Mouse (Mus musculus) layer of hippocampus, adult 2 months (tissue): ENCODE results near the gene Cldn6. TPM values are rescaled to one million over a fixed set of nuclear protein-coding genes. Genes with fewer than 3 reads are reported as not detected.

Experiments
- DNase-seq, 2 experiments: peaks; one replicate each; pipeline ENCODE4 v3.0.0; 2022; ENCODE audit warnings: low spot score in 2 of 2
- H3K27ac ChIP-seq: fragments of 200-600 bp; 2 replicates; pipeline ENCODE4 v1.8.1; 2022
- H3K4me3 ChIP-seq: fragments of 200-600 bp; 2 replicates; pipeline ENCODE4 v1.8.1; 2022; ENCODE audit warnings: mild to moderate bottlenecking
- CTCF ChIP-seq: fragments of 200-600 bp; conservative IDR thresholded peaks from 2 replicates; pipeline ENCODE4 v1.8.1; 2022; ENCODE audit warnings: antibody characterized with exemption, mild to moderate bottlenecking, moderate library complexity
- total RNA-seq, 2 experiments: library from RNA; stranded (reverse); gene quantifications; 2 replicates each; pipeline ENCODE4 v1.2.3; 2021

Gene Cldn6
- total RNA-seq, 2 experiments from 2014 or later = not detected

DNA sequence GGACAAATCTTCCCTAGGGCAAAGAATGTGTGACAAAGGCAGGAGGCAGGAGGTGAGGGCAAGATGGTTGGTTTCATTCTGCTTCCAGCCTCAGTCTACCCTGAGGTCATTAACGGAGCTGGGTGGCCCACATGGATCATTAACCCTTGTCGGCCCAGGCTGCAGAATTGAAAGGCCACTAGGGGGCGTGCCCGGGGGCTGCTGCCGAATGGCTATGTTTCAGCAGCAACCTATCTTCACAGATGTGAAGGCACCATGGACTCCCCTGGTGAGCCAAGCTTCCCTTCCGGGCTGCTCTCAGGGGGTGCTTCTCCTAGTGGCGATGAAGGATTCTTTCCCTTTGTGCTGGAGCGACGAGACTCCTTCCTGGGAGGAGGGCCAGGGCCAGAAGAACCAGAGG, 17.5 kb upstream of the Cldn6 start:
- H3K27ac ChIP-seq = no peak overlapping the region
- peak; percentile 64 for TF ChIP-seq CTCF
- H3K4me3 ChIP-seq = no peak overlapping the region
- no peak for DNase-seq

- Histone ChIP-seq H3K27ac (no peak overlapping the region), H3K4me3 (no peak overlapping the region)
- no peak for DNase-seq
- peak; percentile 89 for TF ChIP-seq CTCF
Measured at GRCm38 (mm10) chr17:23664556-23665021, 14.5 kb upstream of the Cldn6 start.

- no peak for DNase-seq
- Histone ChIP-seq H3K4me3 (no peak overlapping the region), H3K27ac (no peak overlapping the region)
- no peak for TF ChIP-seq CTCF
Measured at GRCm38 (mm10) chr17:23665511-23665910, 13.5 kb upstream of the Cldn6 start.

DNA sequence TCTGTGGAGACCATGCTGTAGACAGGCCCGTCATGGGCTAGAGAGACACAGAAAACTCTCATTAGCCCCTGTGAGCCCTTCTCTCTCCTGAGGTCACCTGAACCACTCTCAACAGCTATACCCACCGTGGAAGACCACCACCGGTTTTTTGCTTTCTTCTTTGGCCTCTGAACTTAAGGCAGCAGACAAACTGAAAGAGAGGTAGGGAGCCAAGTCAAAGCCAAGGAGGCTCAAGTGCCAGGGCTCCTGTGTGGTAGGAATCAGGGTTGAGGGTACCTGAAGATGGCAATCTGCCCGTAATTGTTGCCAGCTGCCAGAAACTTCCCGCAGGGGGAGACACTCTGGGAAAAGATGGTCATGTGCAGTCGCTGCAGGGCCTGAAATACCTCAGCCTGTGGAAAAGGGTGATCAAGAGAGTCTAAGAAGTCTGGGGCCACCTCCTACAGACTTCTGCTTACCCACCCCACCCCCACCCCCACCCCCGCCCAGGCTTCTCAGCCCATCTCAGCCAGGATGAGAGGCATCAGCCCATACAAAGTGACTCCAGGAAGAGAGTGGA, 8.5 kb upstream of the Cldn6 start:
- no peak for TF ChIP-seq CTCF
- no peak overlapping the region for H3K4me3 ChIP-seq
- H3K27ac ChIP-seq = no peak overlapping the region
- no peak for DNase-seq

- DNase-seq = no peak
- H3K4me3 ChIP-seq = no peak overlapping the region
- TF ChIP-seq CTCF = no peak
- no peak overlapping the region for H3K27ac ChIP-seq
Measured at GRCm38 (mm10) chr17:23671519-23671918, 7.5 kb upstream of the Cldn6 start.

DNA sequence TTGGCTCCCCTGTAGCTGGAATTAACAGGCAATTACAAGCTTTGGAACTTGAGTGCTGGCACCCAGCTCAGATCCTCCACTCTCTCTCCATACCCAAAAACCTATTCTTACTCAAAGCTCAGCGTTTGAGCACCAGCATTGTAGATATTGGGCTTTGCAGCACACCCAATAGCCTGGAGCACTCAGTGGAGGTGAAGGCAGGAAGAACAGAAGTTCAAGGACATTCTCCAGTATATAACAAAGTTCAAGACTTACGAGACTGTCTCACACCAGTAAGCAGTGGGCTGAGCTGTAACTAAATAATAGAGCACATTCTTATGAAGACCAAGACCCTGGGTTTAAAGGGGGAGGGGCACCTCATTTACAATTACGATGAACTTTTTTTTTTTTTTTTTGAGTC, 6.3 kb upstream of the Cldn6 start:
- DNase-seq = no peak
- TF ChIP-seq CTCF = no peak
- H3K4me3 ChIP-seq = peak overlapping the region; percentile 90
- H3K27ac ChIP-seq = no peak overlapping the region

DNA sequence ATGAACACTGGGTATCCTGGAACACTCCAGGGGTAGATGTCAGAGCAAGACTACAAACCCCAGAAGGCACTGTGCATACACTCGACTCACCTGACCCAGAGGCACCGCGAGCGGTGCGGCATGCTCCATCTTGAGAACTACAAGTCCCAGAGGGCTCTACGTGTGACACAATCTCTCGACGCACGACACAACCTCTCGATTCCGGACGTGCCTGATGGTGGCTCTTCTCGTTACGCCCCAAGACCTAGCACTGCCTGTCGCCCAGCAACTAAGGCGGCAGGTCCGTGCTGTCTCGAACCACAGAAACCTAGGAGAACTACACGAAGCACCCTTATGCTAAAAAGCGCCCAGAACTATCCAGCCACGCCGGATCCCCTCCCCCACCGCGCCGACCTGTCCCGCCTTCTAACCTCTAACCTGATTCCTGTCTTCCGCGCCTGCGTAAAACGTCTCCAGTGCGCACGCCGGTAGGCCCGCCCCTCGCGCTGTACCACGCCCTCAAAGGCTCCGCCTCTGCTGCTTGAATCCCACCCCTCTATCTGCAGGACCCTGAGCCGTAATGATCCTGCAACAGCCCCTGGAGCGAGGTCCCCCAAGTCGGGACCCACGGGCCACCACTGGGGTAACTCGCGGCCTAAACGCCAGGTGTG, 5.5 kb upstream of the Cldn6 start, which contains the start of the genes Hcfc1r1 and Thoc6:
Gene Hcfc1r1 (plus strand): TSS at position 173 of the 650 bp plus-strand sequence.
Gene Thoc6 (minus strand): TSS at position 459 of the 650 bp plus-strand sequence.
- peak within 1 kb of the TSS; percentile 90 for H3K4me3 ChIP-seq
- peak within 1 kb of the TSS; percentile 97 for H3K27ac ChIP-seq
- no peak for TF ChIP-seq CTCF
- DNase-seq = peak; percentile 89 to 97

GRCm38 (mm10) chr17:23674271-23674952, 4.6 kb upstream of the Cldn6 start:
- Histone ChIP-seq H3K27ac (peak overlapping the region; percentile 97), H3K4me3 (peak overlapping the region; percentile 90)
- DNase-seq = no peak
- TF ChIP-seq CTCF = no peak

GRCm38 (mm10) chr17:23675127-23675526, 3.9 kb upstream of the Cldn6 start:
- no peak for DNase-seq
- TF ChIP-seq CTCF = no peak
- peak overlapping the region; percentile 97; the same call in 1 of the 2 replicates for H3K27ac ChIP-seq
- H3K4me3 ChIP-seq = peak overlapping the region; percentile 90

GRCm38 (mm10) chr17:23675564-23676281, 3.3 kb upstream of the Cldn6 start:
- TF ChIP-seq CTCF = peak; percentile 40
- no peak for DNase-seq
- Histone ChIP-seq H3K27ac (peak overlapping the region; percentile 97; the same call in 1 of the 2 replicates), H3K4me3 (peak overlapping the region; percentile 72)

DNA sequence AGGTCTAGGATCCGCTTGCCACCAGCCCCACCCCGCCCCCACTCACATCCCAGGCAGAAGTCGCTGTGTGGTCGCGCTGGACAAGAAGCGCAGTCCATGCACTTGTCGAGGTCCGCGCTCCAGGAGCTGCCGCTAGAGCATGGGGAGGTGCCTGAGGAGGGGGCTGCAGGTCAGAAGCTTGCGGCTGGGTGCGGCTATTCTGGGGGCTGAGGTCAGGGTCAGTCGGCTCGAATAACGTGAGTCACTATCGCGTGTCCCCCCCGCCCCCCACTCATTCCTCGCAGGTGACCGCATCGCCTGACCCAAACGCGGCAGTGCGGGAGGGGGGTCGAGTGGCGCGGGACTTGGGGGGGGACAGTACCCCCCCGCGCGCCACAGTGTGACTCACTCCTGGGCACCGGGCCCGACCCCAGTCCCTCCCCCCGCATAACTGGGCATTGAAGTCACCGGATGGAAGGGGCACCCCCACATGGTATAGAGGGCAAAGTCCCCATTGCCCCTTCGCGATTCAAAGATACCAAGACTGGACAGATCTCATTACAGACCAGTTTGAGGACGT, 2.5 kb upstream of the Cldn6 start:
- no peak for DNase-seq
- TF ChIP-seq CTCF = no peak
- peak overlapping the region; percentile 72 for H3K4me3 ChIP-seq
- peak overlapping the region; percentile 72; the same call in 1 of the 2 replicates for H3K27ac ChIP-seq

GRCm38 (mm10) chr17:23677236-23677679, 1.8 kb upstream of the Cldn6 start, which contains the start of gene Tnfrsf12a:
Tnfrsf12a (minus strand) TSS chr17:23677468.
- DNase-seq = peak; percentile 69 to 77
- Histone ChIP-seq H3K4me3 (peak within 1 kb of the TSS; percentile 72), H3K27ac (peak within 1 kb of the TSS; percentile 72; the same call in 1 of the 2 replicates)
- no peak for TF ChIP-seq CTCF

DNA sequence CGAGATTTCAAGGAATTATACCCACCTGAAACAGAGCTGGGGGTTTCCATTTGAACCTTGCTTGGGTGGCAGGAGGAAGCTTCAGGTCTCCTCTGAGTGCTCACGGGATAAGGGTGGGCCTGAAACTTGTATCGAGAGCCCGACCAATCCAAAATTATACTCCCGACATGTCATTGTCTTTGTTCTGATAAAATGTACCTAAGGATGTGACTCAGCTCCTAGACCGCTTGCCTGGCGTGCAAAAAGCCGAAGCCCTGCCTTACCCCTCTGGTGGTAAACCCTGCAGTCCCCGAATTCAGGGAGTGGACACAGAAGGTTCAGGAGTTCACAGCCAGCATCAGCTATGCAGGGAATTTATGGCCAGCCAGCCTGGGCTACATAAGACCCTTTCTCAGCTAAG, 1.3 kb downstream of the Cldn6 start:
- TF ChIP-seq CTCF = no peak
- Histone ChIP-seq H3K4me3 (no peak overlapping the region), H3K27ac (no peak overlapping the region)
- DNase-seq = no peak
